Mouse (Mus musculus) gastrocnemius, postnatal 4 days (tissue): ENCODE results near the gene 1700003E16Rik. TPM values are rescaled to one million over a fixed set of nuclear protein-coding genes. Genes with fewer than 3 reads are reported as not detected.

Experiments
- DNase-seq, 2 experiments: peaks; one replicate each; pipeline ENCODE4 v3.0.0; 2021 to 2022; ENCODE audit warnings: low spot score in 2 of 2, mixed read lengths in 2 of 2
- long read RNA-seq, 2 experiments: library from polyadenylated mRNA; stranded (forward); transcript quantifications; one replicate each; pipeline ENCODE4 v2.0.0; 2021
- total RNA-seq, 2 experiments: library from RNA; stranded (reverse); gene quantifications; 2 replicates each; pipeline ENCODE4 v1.2.3; 2021

The 1700003E16Rik gene
- not detected for total RNA-seq
- long read RNA-seq, experiment 1, result 0 reads
- long read RNA-seq, experiment 2, result 0 reads

DNA sequence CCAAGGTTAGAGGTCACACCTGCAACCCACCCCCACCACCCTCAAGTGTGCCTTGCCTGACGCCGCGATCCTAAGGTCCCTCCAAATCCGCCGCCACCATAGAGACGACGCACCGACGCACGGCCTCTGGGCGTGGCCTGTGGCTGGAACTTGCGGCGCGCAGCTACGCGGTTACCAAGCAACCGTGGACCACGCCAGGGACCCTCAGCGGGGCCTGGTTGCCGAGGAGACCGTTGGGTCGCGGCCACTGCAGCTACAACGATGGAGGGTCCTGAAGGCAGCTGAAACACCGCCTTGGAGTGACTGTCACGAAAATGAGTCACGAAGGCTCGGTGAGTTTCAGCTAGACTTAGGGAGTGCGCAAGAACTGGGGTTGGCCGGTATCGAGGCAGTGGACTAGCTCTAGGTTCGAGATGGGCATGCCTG is at the start of gene 1700003E16Rik, which contains the start of gene Wdr54:
TSS of gene 1700003E16Rik (plus strand) at position 146 of the 426 bp plus-strand sequence.
TSS of gene Wdr54 (minus strand) at position 139 of the 426 bp plus-strand sequence.
- peak in 1 of 2 experiments; percentile 60 for DNase-seq

GRCm38 (mm10) chr6:83107566-83108400 is 48.4 kb upstream of the 1700003E16Rik start:
- peak; percentile 77 to 86 for DNase-seq

DNA sequence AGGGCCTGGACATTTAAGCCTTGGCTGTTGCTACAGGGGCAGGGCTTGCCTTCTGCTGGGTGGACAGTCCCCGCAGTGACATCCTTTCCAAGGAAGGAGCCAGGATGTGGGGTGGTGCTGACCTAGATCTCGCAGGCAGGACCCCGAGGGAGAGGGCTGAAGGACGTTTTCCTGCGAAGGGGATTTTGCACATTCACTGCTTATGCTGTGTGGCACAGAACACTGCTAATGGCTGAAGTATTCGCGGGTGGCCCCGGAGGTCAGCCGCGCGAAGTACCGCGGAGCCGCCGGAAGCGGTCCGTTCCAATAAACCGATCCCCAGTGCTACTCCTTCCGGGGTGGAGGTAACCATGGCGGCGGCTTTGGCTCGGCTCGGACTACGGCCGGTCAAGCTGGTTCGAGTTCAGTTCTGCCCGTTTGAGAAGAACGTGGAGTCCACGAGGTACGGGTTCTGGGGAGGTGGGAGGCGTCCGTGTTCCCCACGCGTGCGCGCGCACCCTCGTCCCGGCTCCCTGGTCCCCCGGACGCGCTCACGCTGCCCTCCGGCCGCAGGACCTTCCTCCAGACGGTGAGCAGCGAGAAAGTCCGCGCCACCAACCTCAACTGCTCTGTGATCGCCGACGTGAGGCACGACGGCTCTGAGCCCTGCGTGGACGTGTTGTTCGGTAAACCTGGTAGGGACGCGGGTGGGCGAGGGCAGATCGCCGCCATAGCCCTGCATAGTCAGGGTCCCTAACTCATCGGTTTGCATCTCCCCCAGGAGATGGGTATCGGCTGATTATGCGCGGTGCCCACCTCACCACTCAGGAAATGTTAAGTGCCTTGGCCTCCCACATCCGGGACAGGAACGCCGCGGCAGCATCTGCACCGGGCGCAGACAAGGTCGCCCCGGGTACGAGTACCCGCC is 47.2 kb upstream of the 1700003E16Rik start, which contains the start of gene Mrpl53:
TSS of gene Mrpl53 (plus strand) at position 279 of the 907 bp plus-strand sequence.
- peak; percentile 64 to 86 for DNase-seq

- DNase-seq, result no peak
Observed at GRCm38 (mm10) chr6:83111510-83112136, 44.6 kb upstream of the 1700003E16Rik start.

GRCm38 (mm10) chr6:83115011-83115671 is 41.1 kb upstream of the 1700003E16Rik start, which contains the start of gene Mogs:
Gene Mogs (plus strand): TSS chr6:83115496.
- peak; percentile 91 to 95 for DNase-seq

DNA sequence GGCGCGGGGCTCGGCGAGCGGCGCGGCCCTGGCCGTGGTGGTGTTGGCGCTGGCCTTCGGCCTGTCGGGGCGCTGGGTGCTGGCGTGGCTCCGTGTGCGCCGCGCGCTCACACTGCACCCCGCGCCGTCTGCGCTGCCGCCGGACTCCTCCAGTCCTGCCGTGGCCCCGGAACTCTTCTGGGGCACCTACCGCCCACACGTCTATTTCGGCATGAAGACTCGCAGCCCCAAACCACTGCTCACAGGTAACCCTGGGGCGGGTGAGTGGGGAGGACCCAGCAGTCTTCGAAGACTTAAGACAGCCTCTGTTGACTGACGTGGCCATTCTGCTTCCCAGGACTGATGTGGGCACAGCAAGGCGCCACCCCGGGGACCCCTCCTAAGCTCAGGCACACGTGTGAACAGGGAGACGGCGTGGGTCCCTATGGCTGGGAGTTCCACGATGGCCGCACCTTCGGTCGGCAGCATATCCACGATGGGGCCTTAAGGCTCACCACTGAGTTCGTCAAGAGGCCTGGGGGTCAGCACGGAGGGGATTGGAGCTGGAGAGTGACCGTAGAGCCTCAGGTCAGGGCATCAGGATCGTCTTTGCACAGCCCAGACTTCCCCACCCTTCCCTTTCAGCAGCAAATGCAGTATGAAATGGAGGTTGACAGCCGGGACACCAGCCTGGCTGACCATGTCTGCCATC is 40.4 kb upstream of the 1700003E16Rik start:
- DNase-seq, result peak in 1 of 2 experiments; percentile 38

DNA sequence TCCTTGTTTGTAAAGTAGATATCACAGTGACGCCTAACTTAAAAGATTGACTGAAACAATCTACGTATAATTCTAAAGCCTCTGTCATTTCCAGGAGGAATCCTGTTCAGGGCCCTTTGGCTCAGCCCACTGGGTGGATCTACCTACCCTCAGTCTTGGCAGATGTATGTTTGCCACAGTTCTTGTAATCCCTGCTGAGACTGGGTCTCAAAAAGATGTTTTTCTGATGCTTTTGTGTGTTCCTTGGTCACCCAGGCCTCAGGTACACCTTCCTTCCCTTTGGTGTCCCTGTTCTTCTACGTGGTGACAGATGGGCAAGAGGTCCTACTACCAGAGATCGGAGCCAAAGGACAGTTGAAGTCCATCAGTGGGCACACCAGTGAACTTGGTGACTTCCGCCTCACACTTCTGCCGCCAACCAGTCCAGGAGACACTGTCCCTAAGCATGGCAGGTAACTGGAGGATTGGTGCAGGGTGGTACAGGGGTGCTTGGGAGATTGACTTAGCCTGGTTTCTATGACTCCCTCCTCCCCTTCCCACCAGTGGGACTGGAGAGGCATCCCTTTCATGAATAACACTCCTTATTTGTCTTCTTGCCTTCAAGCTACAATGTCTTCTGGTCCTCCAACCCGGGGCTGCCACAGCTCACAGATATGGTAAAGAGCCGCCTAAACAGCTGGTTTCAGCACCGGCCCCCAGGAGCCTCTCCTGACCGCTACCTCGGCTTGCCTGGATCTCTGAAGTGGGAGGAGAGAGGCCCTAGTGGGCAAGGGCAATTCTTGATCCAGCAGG is 39.6 kb upstream of the 1700003E16Rik start:
- DNase-seq, result no peak

- DNase-seq, result no peak
Observed at GRCm38 (mm10) chr6:83117165-83117438, 39.1 kb upstream of the 1700003E16Rik start.

DNA sequence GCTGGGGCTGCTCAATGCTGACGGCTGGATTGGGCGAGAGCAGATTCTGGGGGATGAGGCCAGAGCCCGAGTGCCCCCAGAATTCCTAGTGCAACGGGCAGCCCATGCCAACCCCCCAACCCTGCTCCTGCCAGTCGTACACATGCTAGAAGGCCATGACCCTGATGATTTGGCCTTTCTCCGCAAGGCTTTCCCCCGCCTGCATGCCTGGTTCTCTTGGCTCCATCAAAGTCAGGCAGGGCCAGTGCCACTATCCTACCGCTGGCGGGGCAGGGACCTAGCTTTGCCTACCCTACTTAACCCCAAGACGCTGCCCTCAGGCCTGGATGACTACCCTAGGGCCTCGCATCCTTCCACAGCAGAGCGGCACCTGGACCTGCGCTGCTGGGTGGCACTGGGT is 38.6 kb upstream of the 1700003E16Rik start:
- no peak for DNase-seq

GRCm38 (mm10) chr6:83118369-83118768 is 37.8 kb upstream of the 1700003E16Rik start:
- no peak for DNase-seq

- DNase-seq, result no peak
Observed at GRCm38 (mm10) chr6:83118825-83119733, 37.1 kb upstream of the 1700003E16Rik start.

DNA sequence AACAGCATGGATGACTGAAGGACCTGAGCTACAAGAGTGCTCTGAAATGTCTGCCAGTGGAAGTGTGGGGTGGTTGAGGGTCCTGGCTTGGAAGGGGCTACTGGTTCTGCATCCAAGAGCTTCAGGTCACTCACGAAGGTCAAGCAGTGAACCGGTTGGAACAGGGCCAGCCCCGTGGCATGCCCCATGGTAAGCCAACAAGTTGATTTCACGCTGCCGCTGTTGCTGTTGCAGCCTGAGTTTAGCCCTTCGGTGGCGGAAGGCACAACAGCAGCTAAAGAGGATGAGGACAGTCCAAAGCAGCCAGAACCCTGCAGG is 36.5 kb upstream of the 1700003E16Rik start:
- DNase-seq, result peak in 1 of 2 experiments; percentile 49

- DNase-seq, result peak; percentile 69 to 88
Observed at GRCm38 (mm10) chr6:83120930-83121862, 35.0 kb upstream of the 1700003E16Rik start, which contains the start of gene Wbp1. Gene Wbp1 (minus strand): TSS chr6:83121559.

GRCm38 (mm10) chr6:83121863-83122710 is 34.1 kb upstream of the 1700003E16Rik start:
- peak in 1 of 2 experiments; percentile 58 for DNase-seq

DNA sequence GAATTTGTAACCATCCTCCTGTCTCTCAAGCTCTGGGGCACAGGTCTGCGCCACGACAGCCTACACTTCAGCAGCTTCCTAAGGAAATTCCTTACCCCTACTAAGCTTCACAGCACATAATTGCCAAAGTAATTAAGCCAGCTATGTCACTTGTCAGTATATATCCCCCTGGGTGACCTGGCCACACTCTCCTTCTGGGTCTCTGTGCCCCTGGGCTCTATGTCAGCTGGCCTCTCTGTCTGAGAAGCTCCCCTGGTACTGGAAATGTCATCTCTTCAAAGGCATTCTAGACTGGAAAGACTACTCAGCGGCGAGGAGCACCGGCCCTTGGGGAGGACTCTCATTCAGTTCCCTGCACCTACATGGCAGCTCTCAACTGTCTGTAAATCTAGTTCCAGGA is 33.2 kb upstream of the 1700003E16Rik start:
- no peak for DNase-seq

DNA sequence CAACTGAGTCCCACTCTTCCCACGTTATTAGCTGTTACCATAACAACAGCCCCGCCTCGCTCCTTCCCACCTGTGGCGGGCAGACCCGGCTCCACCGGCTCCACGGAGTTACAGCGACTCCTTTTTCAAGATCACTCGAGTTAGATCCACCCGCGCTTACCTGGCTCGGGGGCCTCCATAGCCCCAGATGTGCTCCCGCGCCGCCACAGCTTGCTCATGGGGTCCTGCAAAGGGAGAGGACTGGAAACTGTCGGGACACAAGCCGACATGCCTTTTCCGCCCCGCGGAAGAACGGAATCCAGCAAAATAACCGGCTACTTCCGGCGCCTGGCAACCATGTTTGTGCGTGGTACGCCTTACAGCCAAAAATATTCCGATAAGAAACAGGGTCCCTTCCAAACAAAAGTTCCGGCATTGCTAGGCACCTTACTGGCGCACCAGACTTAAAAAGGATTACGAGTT is 31.3 kb upstream of the 1700003E16Rik start:
- peak; percentile 77 to 91 for DNase-seq
